Mouse (Mus musculus): ENCODE measurements around the gene Gm17361. TPM values are rescaled to one million over a fixed set of nuclear protein-coding genes. Genes with fewer than 3 reads are reported as not detected.
"Not testable (repeated sequence)": the region's sequence is repeated elsewhere in the genome, so short reads cannot be mapped to it uniquely, and the experiment has no call there.

Gene Gm17361
- not detected in 2 replicates for polyA plus RNA-seq (2016; fragmentation: Nextera tagmentation; extraction: Ambion mirVana)

DNA sequence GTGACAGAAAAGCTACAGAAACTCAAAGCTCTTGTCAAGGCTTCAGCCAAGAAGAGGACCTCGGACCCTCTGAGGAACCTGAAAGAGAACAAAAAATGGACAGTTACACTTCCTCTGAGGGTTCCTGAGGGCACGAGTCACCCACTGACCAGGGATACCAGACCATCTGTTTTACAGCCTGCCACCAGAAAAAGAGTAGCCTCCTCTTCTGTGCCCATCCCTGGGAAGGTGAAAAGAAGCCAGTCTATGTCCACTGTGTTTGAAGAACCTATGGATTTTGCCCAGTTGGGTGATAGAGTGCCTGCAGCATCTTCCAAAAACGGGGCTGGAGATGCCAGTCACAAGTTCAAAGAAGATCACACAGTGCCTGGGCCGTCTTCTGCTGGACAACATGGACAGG, at the start of gene Gm17361:
Gm17361 (plus strand) TSS at position 301 of the 400 bp plus-strand sequence.
- H3K4me2 ChIP-seq; ATAC-seq; H3K27ac ChIP-seq; H3K27me3 ChIP-seq (replicated peaks); H3K9ac ChIP-seq; H3K4me3 ChIP-seq; H3K9me3 ChIP-seq (replicated peaks); H3K4me1 ChIP-seq; H3K36me3 ChIP-seq: not testable (repeated sequence)
- WGBS (ENCODE audit: insufficient replicate concordance), result no CpG with 5 or more reads among the region's 4 CpGs
